Mouse (Mus musculus): ENCODE data around the gene Tbc1d17.

The Tbc1d17 gene

GRCm38 (mm10) chr7:44789531-44789930, 59.3 kb downstream of the Tbc1d17 start:
- no peak for DNase-seq (ENCODE audit: low read depth, low spot score)
